Mouse (Mus musculus) MEL (cell line): ENCODE data around the gene Tomm40l. TPM values are rescaled to one million over a fixed set of nuclear protein-coding genes. Genes with fewer than 3 reads are reported as not detected.
A peak's percentile ranks its signal among the peaks of the same experiment; 100 is the strongest.

Source experiments
- DNase-seq: peaks from one replicate; pipeline ENCODE4 v3.0.0; 2011; ENCODE audit warnings: low read depth, low spot score
- H3K27ac ChIP-seq: 2 replicates; pipeline ENCODE4 v1.5.1; 2012; ENCODE audit warnings: low read depth, mild to moderate bottlenecking, control low read depth, low read length, moderate library complexity; ENCODE audit not compliant: control insufficient read depth
- H3K27me3 ChIP-seq, 2 experiments: fragments of 150-350 bp in 1 of 2; sonication (generic) in 1 of 2; 2 replicates each; pipeline ENCODE4 v1.6.1; 2012; ENCODE audit warnings: low read length in 2 of 2, mild to moderate bottlenecking in 2 of 2, improper control_type of control experiment in 1 of 2, moderate library complexity in 1 of 2; ENCODE audit not compliant: insufficient read depth in 2 of 2, control insufficient read depth in 1 of 2
- H3K36me3 ChIP-seq, 2 experiments: 2 replicates each; pipeline ENCODE4 v1.6.1; 2012 to 2014; ENCODE audit warnings: low read length in 2 of 2, improper control_type of control experiment in 1 of 2, inconsistent platforms in 1 of 2, mild to moderate bottlenecking in 1 of 2; ENCODE audit not compliant: insufficient read depth in 2 of 2, control insufficient read depth in 1 of 2
- H3K4me1 ChIP-seq, 2 experiments: fragments of 150-350 bp in 1 of 2; sonication (generic) in 1 of 2; 2 replicates each; pipeline ENCODE4 v1.6.1; 2012; ENCODE audit warnings: low read length in 2 of 2, improper control_type of control experiment in 1 of 2, mild to moderate bottlenecking in 1 of 2; ENCODE audit not compliant: insufficient read depth in 2 of 2, control insufficient read depth in 1 of 2
- H3K4me3 ChIP-seq, 2 experiments: fragments of 150-350 bp in 1 of 2; sonication (generic) in 1 of 2; 2 replicates each; pipeline ENCODE4 v1.5.1; 2012; ENCODE audit warnings: low read depth in 2 of 2, low read length in 2 of 2, mild to moderate bottlenecking in 2 of 2, moderate library complexity in 2 of 2, control low read depth in 1 of 2, improper control_type of control experiment in 1 of 2; ENCODE audit not compliant: control insufficient read depth in 1 of 2, insufficient read depth in 1 of 2
- H3K79me2 ChIP-seq: 2 replicates; pipeline ENCODE4 v1.6.1; 2012; ENCODE audit warnings: mild to moderate bottlenecking, low read length, moderate library complexity; ENCODE audit not compliant: control insufficient read depth, poor library complexity, insufficient read depth
- H3K9ac ChIP-seq: 2 replicates; pipeline ENCODE4 v1.6.1; 2012; ENCODE audit warnings: low read depth, mild to moderate bottlenecking, control low read depth, low read length, moderate library complexity; ENCODE audit not compliant: control insufficient read depth, poor library complexity, severe bottlenecking
- H3K9me3 ChIP-seq: fragments of 150-350 bp; sonication (generic); replicated peaks from 2 replicates; pipeline ENCODE4 v1.6.1; 2012; ENCODE audit warnings: mild to moderate bottlenecking, low read length, improper control_type of control experiment, moderate library complexity; ENCODE audit not compliant: insufficient read depth
- BHLHE40 ChIP-seq: IDR thresholded peaks from 2 replicates; pipeline ENCODE4 v1.6.1; 2012; ENCODE audit warnings: low read depth, mild to moderate bottlenecking, inconsistent platforms, low read length, improper control_type of control experiment, borderline replicate concordance
- CHD1 ChIP-seq: IDR thresholded peaks from 2 replicates; pipeline ENCODE4 v1.6.1; 2012; ENCODE audit warnings: low read depth, mild to moderate bottlenecking, inconsistent platforms, low read length, improper control_type of control experiment
- CHD2 ChIP-seq: IDR thresholded peaks from 2 replicates; pipeline ENCODE4 v1.6.1; 2011; ENCODE audit warnings: low read length, improper control_type of control experiment
- CTCF ChIP-seq, 3 experiments: IDR thresholded peaks in 2 of 3; conservative IDR thresholded peaks in 1 of 3; 2 replicates each; pipeline ENCODE4 v1.5.1; 2011 to 2012; ENCODE audit warnings: low read length in 3 of 3, low read depth in 2 of 3, mild to moderate bottlenecking in 2 of 3, improper control_type of control experiment in 1 of 3, inconsistent platforms in 1 of 3, mixed read lengths in 1 of 3, moderate library complexity in 1 of 3; ENCODE audit not compliant: control insufficient read depth in 1 of 3, insufficient read depth in 1 of 3, poor library complexity in 1 of 3, severe bottlenecking in 1 of 3
- EP300 ChIP-seq, 2 experiments: IDR thresholded peaks; 2 replicates each; pipeline ENCODE4 v1.6.1; 2011; ENCODE audit warnings: improper control_type of control experiment in 2 of 2, low read length in 2 of 2, low read depth in 1 of 2, mild to moderate bottlenecking in 1 of 2
- ETS1 ChIP-seq: IDR thresholded peaks from 2 replicates; pipeline ENCODE4 v1.6.1; 2012; ENCODE audit warnings: low read depth, mild to moderate bottlenecking, inconsistent platforms, low read length, improper control_type of control experiment, moderate library complexity
- HCFC1 ChIP-seq: IDR thresholded peaks from 2 replicates; pipeline ENCODE4 v1.6.1; 2012; ENCODE audit warnings: low read depth, mild to moderate bottlenecking, inconsistent platforms, low read length, improper control_type of control experiment, moderate library complexity
- JUND ChIP-seq: IDR thresholded peaks from 2 replicates; pipeline ENCODE4 v1.6.1; 2011; ENCODE audit warnings: low read depth, mild to moderate bottlenecking, improper control_type of control experiment, low read length
- MAFK ChIP-seq: IDR thresholded peaks from 2 replicates; pipeline ENCODE4 v1.6.1; 2011; ENCODE audit warnings: low read depth, mild to moderate bottlenecking, low read length, improper control_type of control experiment, borderline replicate concordance
- MAX ChIP-seq: IDR thresholded peaks from 2 replicates; pipeline ENCODE4 v1.6.1; 2011; ENCODE audit warnings: low read length, improper control_type of control experiment
- MXI1 ChIP-seq: IDR thresholded peaks from 2 replicates; pipeline ENCODE4 v1.6.1; 2011; ENCODE audit warnings: mild to moderate bottlenecking, low read depth, low read length, improper control_type of control experiment
- MYC ChIP-seq: IDR thresholded peaks from 2 replicates; pipeline ENCODE4 v1.6.1; 2011; ENCODE audit warnings: low read depth, mild to moderate bottlenecking, low read length, improper control_type of control experiment, moderate library complexity
- POLR2AphosphoS5 ChIP-seq: IDR thresholded peaks from 2 replicates; pipeline ENCODE4 v1.6.1; 2012; ENCODE audit warnings: low read depth, borderline replicate concordance, mild to moderate bottlenecking, inconsistent platforms, low read length, moderate library complexity, mixed read lengths
- RAD21 ChIP-seq: IDR thresholded peaks from 2 replicates; pipeline ENCODE4 v1.6.1; 2011; ENCODE audit warnings: mild to moderate bottlenecking, low read depth, low read length, improper control_type of control experiment
- RCOR1 ChIP-seq: IDR thresholded peaks from 2 replicates; pipeline ENCODE4 v1.6.1; 2012; ENCODE audit warnings: low read depth, mild to moderate bottlenecking, inconsistent platforms, low read length, improper control_type of control experiment
- SIN3A ChIP-seq: IDR thresholded peaks from 2 replicates; pipeline ENCODE4 v1.6.1; 2012; ENCODE audit warnings: low read length, improper control_type of control experiment, inconsistent platforms
- SMC3 ChIP-seq: IDR thresholded peaks from 2 replicates; pipeline ENCODE4 v1.6.1; 2011; ENCODE audit warnings: low read depth, low read length, improper control_type of control experiment
- TBP ChIP-seq: IDR thresholded peaks from 2 replicates; pipeline ENCODE4 v1.8.0; 2011; ENCODE audit warnings: low read depth, low read length, improper control_type of control experiment
- TCF12 ChIP-seq: IDR thresholded peaks from 2 replicates; pipeline ENCODE4 v1.6.1; 2014; ENCODE audit warnings: low read depth, mild to moderate bottlenecking, inconsistent platforms, low read length, improper control_type of control experiment, moderate library complexity
- USF1 ChIP-seq: IDR thresholded peaks from 2 replicates; pipeline ENCODE4 v1.6.1; 2014; ENCODE audit warnings: low read depth, mild to moderate bottlenecking, inconsistent platforms, low read length, improper control_type of control experiment, moderate library complexity
- USF2 ChIP-seq, 2 experiments: IDR thresholded peaks; 2 replicates each; pipeline ENCODE4 v1.6.1; 2011 to 2012; ENCODE audit warnings: improper control_type of control experiment in 2 of 2, low read length in 2 of 2, borderline replicate concordance in 1 of 2, inconsistent platforms in 1 of 2, low read depth in 1 of 2, mild to moderate bottlenecking in 1 of 2; ENCODE audit not compliant: insufficient read depth in 1 of 2
- ZNF384 ChIP-seq: IDR thresholded peaks from 2 replicates; pipeline ENCODE4 v1.6.1; 2012; ENCODE audit warnings: low read depth, mild to moderate bottlenecking, inconsistent platforms, low read length, improper control_type of control experiment
- polyA plus RNA-seq, 2 experiments: library from polyadenylated mRNA; stranded (reverse) in 1 of 2; unstranded in 1 of 2; fragments of >175 nt in 1 of 2; fragments of >200 nt in 1 of 2; gene quantifications; 2 replicates each; pipeline versions ENCODE4 v1.2.1 to v1.2.4; 2012; ENCODE audit warnings: low replicate concordance in 2 of 2, low read depth in 1 of 2; ENCODE audit not compliant: insufficient read length in 2 of 2, insufficient read depth in 1 of 2, missing spikeins in 1 of 2
- total RNA-seq: library from RNA; depleted of rRNA; stranded (reverse); fragments of 300-350 nt; gene quantifications from 2 replicates; pipeline ENCODE4 v1.2.3, GENCODE M21; 2012

Gene Tomm40l
- total and polyA plus RNA-seq, 3 experiments: 40.7 to 43.4 TPM; not detected in 1

DNA sequence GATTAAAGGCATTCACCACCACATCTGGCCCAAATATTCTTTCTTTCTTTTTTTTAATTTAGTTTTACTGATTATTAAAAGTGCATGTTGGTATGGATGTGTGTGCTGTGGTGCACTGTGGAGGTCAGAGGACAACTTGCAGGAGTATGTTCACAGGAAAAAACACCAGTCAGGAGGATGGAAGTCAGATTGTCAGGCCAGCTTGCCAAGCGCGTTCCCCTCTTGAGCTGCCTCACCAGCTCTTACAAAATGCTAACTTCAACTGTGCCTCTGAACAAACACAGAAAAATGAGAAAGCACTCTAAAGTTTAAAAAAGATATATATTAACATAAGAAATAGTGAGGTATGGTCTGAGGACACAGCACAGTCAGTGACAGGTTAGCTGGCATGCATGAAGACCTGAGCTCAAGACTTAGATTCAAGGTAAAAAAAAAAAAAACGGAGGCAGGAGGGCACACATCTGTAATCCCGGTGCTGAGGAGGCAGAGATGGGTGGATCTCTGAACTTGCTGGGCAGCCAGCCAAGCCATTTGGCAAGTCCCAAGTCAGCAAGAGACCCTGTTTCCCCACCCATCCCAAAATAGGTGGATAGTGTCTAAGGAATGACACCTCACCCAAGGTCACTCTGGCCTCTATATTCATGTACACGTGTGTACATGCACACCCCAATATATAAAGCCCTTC lies 42.7 kb downstream of the Tomm40l start:
- H3K36me3 ChIP-seq: peaks cover 0 to 5% of the 10 kb centered on the region in 2 experiments; a peak in 2 of 4 replicates
- H3K9me3 ChIP-seq: no peaks in the 10 kb centered on the region
- no peak for DNase-seq
- peak; percentile 77 for TF ChIP-seq ZNF384
- TF ChIP-seq JUND: no peak
- H3K79me2 ChIP-seq: no peaks in the 10 kb centered on the region
- no peak overlapping the region for H3K4me3 ChIP-seq
- H3K9ac ChIP-seq: no peak overlapping the region
- peaks cover 0 to 9% of the 10 kb centered on the region in 2 experiments; a peak in 2 of 4 replicates for H3K4me1 ChIP-seq
- H3K27ac ChIP-seq: no peak overlapping the region
- H3K27me3 ChIP-seq: peaks cover 5 to 9% of the 10 kb centered on the region in 2 experiments; a peak in 3 of 4 replicates

DNA sequence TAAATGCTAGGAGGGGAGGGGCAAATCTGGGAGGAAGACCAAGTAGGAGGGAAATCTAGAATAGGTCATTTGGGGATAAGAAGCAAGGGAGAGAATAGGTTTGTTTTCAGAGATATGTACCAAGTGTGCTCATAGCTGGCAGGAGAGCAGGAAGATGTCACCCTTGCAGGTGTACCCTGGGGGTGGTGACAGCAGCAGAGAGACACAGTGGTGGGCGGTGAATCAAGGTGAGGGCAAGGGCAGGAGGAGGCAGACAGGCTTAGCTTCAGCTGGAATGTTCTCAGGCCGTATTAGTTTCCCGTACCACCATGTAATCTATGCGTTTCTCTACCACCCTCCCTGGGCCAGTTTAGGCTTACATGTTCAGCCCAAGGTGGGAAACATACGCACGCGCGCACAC lies 49.5 kb downstream of the Tomm40l start:
- H3K9ac ChIP-seq: no peak overlapping the region
- no peak for DNase-seq
- no peak overlapping the region for H3K4me3 ChIP-seq
- H3K27me3 ChIP-seq: peaks cover 7 to 9% of the 10 kb centered on the region in 2 experiments; a peak in 3 of 4 replicates
- H3K9me3 ChIP-seq: no peaks in the 10 kb centered on the region
- TF ChIP-seq TBP: no peak
- no peak for TF ChIP-seq TCF12
- no peak for TF ChIP-seq MYC
- TF ChIP-seq EP300 (IDR thresholded peaks at IDR 0.05; ENCODE audit: low read depth in 1 of 2, low read length in 2 of 2): no peak
- TF ChIP-seq MXI1: no peak
- no peak for TF ChIP-seq CTCF (IDR thresholded peaks at IDR 0.05 in 2 of 3, conservative IDR thresholded peaks at IDR 0.05 in 1 of 3; ENCODE audit: control insufficient read depth in 1 of 3, insufficient read depth in 1 of 3, low read depth in 2 of 3, low read length in 3 of 3, poor library complexity in 1 of 3, severe bottlenecking in 1 of 3)
- TF ChIP-seq RCOR1: no peak
- no peak for TF ChIP-seq MAFK
- TF ChIP-seq SIN3A: no peak
- no peak for TF ChIP-seq ETS1
- no peak for TF ChIP-seq USF1
- TF ChIP-seq SMC3: no peak
- TF ChIP-seq BHLHE40: no peak
- TF ChIP-seq RAD21: no peak
- no peak for TF ChIP-seq MAX
- no peak for TF ChIP-seq POLR2AphosphoS5
- no peak for TF ChIP-seq CHD1
- no peak for TF ChIP-seq HCFC1
- no peak for TF ChIP-seq USF2 (IDR thresholded peaks at IDR 0.05; ENCODE audit: borderline replicate concordance in 1 of 2, insufficient read depth in 1 of 2, low read depth in 1 of 2, low read length in 2 of 2)
- TF ChIP-seq CHD2: no peak
- H3K27ac ChIP-seq: no peak overlapping the region
- no peaks in the 10 kb centered on the region; a peak in 1 of 4 replicates for H3K4me1 ChIP-seq
- 0 out of 4 replicates have a peak, but pooled peaks cover 0 to 2% of the 10 kb centered on the region in 2 experiments for H3K36me3 ChIP-seq
- H3K79me2 ChIP-seq: no peaks in the 10 kb centered on the region
